Mouse (Mus musculus) erythroblast, embryonic 14.5 days (primary cell): Measurements from ENCODE around the gene Hectd4. TPM values are rescaled to one million over a fixed set of nuclear protein-coding genes. Genes with fewer than 3 reads are reported as not detected.
A peak's percentile ranks its signal among the peaks of the same experiment; 100 is the strongest.
"Not testable (repeated sequence)": the region's sequence is repeated elsewhere in the genome, so short reads cannot be mapped to it uniquely, and the experiment has no call there.

Experiments
- H3K27me3 ChIP-seq: 2 replicates; pipeline ENCODE4 v1.6.1; 2012; ENCODE audit warnings: inconsistent platforms; ENCODE audit not compliant: control insufficient read depth
- H3K36me3 ChIP-seq: 2 replicates; pipeline ENCODE4 v1.6.1; 2012; ENCODE audit warnings: mild to moderate bottlenecking, inconsistent platforms; ENCODE audit not compliant: control insufficient read depth
- H3K4me1 ChIP-seq: 2 replicates; pipeline ENCODE4 v1.6.1; 2012; ENCODE audit warnings: inconsistent platforms; ENCODE audit not compliant: control insufficient read depth
- H3K4me3 ChIP-seq: replicated peaks from 2 replicates; pipeline ENCODE3; 2012; ENCODE audit warnings: moderate library complexity, mild to moderate bottlenecking, inconsistent platforms
- H3K9me3 ChIP-seq: 2 replicates; pipeline ENCODE4 v1.6.1; 2012; ENCODE audit warnings: low read length, inconsistent platforms, mixed read lengths; ENCODE audit not compliant: control insufficient read depth
- GATA1 ChIP-seq: IDR thresholded peaks from 2 replicates; pipeline ENCODE4 v1.6.1; 2012; ENCODE audit warnings: low read length, inconsistent platforms, mixed read lengths
- TAL1 ChIP-seq: IDR thresholded peaks from 3 replicates; pipeline ENCODE4 v1.6.1; 2012; ENCODE audit warnings: low read length, inconsistent platforms, mixed read lengths
- polyA plus RNA-seq: library from polyadenylated mRNA; stranded (reverse); fragments of >175 nt; gene quantifications from 2 replicates; pipeline ENCODE4 v1.2.3, GENCODE M21; 2012

Gene Hectd4
- polyA plus RNA-seq, 1 experiment, result 10.6 TPM

GRCm38 (mm10) chr5:121225854-121226253 is 5.8 kb downstream of the Hectd4 start:
- Histone ChIP-seq H3K4me1 (peaks cover 77% of the 10 kb centered on the region), H3K36me3 (peaks cover 86% of the 10 kb centered on the region), H3K4me3 (peak overlapping the region; percentile 37), H3K27me3 (no peaks in the 10 kb centered on the region), H3K9me3 (no peaks in the 10 kb centered on the region; the same call in 1 of the 2 replicates)
- no peak for TF ChIP-seq GATA1
- no peak for TF ChIP-seq TAL1

- TF ChIP-seq TAL1 (no peak), GATA1 (peak; percentile 50; the same call in 1 of the 2 replicates)
- Histone ChIP-seq H3K9me3 (no peaks in the 10 kb centered on the region; the same call in 1 of the 2 replicates), H3K36me3 (peaks cover 88% of the 10 kb centered on the region), H3K27me3 (no peaks in the 10 kb centered on the region), H3K4me1 (peaks cover 82% of the 10 kb centered on the region), H3K4me3 (peak overlapping the region; percentile 37)
These were observed 6.4 kb downstream of the Hectd4 start for GRCm38 (mm10) chr5:121226406-121226805.

DNA sequence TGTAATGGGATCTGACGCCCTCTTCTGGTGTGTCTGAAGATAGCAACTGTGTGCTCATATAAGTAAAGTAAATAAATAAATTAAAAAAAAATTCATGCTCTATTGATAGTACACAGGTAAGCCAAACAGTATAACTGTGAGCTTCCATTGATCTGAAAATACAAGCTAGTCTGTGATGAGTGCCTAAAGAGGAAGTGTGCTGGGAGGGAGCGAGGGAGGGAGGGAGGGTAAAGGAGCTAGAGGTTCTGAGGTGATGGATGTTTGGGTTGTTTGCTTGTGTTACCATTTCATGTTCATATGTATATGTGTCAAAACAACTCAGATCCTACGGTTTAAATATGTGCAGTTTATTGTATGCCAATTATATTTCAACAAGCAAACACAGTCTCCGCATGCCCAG is 6.8 kb downstream of the Hectd4 start:
- H3K36me3 ChIP-seq, result peaks cover 88% of the 10 kb centered on the region
- no peaks in the 10 kb centered on the region; the same call in 1 of the 2 replicates for H3K9me3 ChIP-seq
- TF ChIP-seq GATA1, result no peak
- TF ChIP-seq TAL1, result no peak
- no peak overlapping the region for H3K4me3 ChIP-seq
- H3K4me1 ChIP-seq, result peaks cover 86% of the 10 kb centered on the region
- no peaks in the 10 kb centered on the region for H3K27me3 ChIP-seq

DNA sequence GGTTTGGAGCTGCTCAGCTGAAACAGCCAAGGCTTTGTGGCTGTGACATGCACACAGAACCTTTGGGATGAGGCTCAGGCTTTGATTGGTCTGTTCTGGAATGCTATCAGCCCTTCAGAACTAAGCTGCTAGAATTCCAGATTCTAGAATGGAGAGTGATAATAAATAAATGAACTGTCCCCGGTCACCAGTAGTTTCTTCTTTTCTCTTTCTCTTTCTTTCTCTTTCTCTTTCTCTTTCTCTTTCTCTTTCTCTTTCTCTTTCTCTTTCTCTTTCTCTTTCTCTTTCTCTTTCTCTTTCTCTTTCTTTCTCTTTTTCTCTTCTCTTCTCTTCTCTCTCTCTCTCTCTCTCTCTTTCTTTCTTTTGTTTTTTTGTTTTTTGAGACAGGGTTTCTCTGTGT is 7.3 kb downstream of the Hectd4 start:
- H3K9me3 ChIP-seq, H3K4me3 ChIP-seq, H3K27me3 ChIP-seq: not testable (repeated sequence)
- H3K4me1 ChIP-seq, result peaks cover 86% of the 10 kb centered on the region
- peaks cover 88% of the 10 kb centered on the region for H3K36me3 ChIP-seq

DNA sequence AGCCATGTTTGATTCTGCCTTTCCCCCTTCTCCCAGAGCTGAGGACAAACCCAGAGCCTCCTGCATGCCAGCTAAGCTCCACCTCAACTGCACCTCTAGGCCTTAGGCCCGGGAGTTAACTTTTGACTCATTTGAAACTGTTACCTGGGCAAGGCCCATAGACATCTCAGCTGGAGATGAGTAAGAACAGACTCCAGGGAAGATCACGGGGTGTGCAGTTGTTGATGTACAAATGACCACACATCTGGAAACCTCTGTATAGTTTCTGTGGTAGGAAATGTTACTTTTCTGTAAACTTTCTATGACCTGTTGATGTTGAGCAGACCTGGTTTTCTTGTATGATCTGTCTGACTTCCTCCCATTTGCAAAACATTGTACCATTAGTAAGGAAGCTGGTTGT is 9.2 kb downstream of the Hectd4 start:
- H3K4me3 ChIP-seq, result no peak overlapping the region
- TF ChIP-seq GATA1 (no peak), TAL1 (no peak)
- no peaks in the 10 kb centered on the region; the same call in 1 of the 2 replicates for H3K9me3 ChIP-seq
- peaks cover 93% of the 10 kb centered on the region for H3K4me1 ChIP-seq
- no peaks in the 10 kb centered on the region for H3K27me3 ChIP-seq
- peaks cover 95% of the 10 kb centered on the region for H3K36me3 ChIP-seq

GRCm38 (mm10) chr5:121230811-121231210 is 10.8 kb downstream of the Hectd4 start:
- Histone ChIP-seq H3K27me3 (no peaks in the 10 kb centered on the region), H3K36me3 (peaks cover 95% of the 10 kb centered on the region), H3K4me3 (peak overlapping the region; percentile 45), H3K9me3 (no peaks in the 10 kb centered on the region; the same call in 1 of the 2 replicates), H3K4me1 (peaks cover 95% of the 10 kb centered on the region)
- TF ChIP-seq GATA1 (no peak), TAL1 (no peak)

DNA sequence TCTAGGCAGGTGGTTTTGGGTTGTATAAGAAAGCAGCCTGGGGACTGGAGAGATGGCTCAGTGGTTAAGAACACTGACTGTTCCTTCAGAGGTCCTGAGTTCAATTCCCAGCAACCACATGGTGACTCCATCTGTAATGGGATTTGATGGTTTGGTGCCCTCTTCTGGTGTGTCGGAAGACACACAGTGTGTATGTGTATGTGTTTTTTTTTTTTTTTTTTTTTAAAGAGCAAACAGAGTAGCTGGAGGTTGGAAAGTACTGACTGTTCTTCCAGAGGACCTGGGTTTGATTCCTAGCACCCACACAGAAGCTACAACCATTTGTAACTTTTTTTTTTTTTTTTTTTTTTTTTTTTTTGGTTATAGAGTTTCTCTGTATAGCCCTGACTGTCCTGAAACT is 12.8 kb downstream of the Hectd4 start:
- H3K4me1 ChIP-seq, result peaks cover 96% of the 10 kb centered on the region
- no peak for TF ChIP-seq TAL1
- TF ChIP-seq GATA1, result no peak
- no peak overlapping the region for H3K4me3 ChIP-seq
- peaks cover 92% of the 10 kb centered on the region for H3K36me3 ChIP-seq
- H3K27me3 ChIP-seq, result no peaks in the 10 kb centered on the region
- H3K9me3 ChIP-seq, result no peaks in the 10 kb centered on the region; the same call in 1 of the 2 replicates

- Histone ChIP-seq H3K4me3 (peak overlapping the region; percentile 42), H3K4me1 (peaks cover 96% of the 10 kb centered on the region), H3K27me3 (no peaks in the 10 kb centered on the region), H3K9me3 (no peaks in the 10 kb centered on the region; the same call in 1 of the 2 replicates), H3K36me3 (peaks cover 92% of the 10 kb centered on the region)
- TF ChIP-seq GATA1, result peak; percentile 46
- no peak for TF ChIP-seq TAL1
These were observed 13.7 kb downstream of the Hectd4 start for GRCm38 (mm10) chr5:121233726-121234125.

DNA sequence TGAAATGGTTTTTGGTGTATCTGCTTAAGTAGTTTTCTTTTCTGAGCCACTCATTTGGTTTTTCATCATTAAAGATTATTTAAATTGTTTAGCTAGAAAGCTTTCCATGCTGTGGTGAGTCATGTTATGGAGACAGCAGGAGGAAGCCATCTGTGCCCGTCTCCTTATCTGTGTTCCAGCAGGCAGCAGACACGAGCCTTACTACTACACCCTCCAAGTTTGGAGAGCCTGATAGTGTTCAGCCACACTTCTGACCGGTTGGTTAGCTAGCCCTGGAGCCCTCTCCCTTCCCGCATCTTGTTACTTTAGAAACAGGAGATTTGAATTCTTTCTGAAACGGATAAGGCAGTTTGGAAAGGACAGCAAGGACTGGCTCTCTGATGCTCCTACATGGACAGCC is 16.2 kb downstream of the Hectd4 start:
- Histone ChIP-seq H3K36me3 (peaks cover 90% of the 10 kb centered on the region), H3K4me1 (peaks cover 96% of the 10 kb centered on the region), H3K4me3 (peak overlapping the region; percentile 55), H3K9me3 (no peaks in the 10 kb centered on the region; the same call in 1 of the 2 replicates), H3K27me3 (no peaks in the 10 kb centered on the region)
- TF ChIP-seq TAL1 (peak; percentile 98), GATA1 (peak; percentile 94)

- Histone ChIP-seq H3K36me3 (peaks cover 90% of the 10 kb centered on the region), H3K9me3 (no peaks in the 10 kb centered on the region; the same call in 1 of the 2 replicates), H3K4me1 (peaks cover 97% of the 10 kb centered on the region), H3K4me3 (no peak overlapping the region), H3K27me3 (no peaks in the 10 kb centered on the region)
- TF ChIP-seq TAL1 (no peak), GATA1 (no peak)
These were observed 18.2 kb downstream of the Hectd4 start for GRCm38 (mm10) chr5:121238208-121238607.
